Mouse (Mus musculus) small intestine, adult 2 months (tissue): ENCODE measurements around the gene Gm7168.

ENCODE experiments used
- CTCF ChIP-seq: fragments of 200-500 bp; IDR thresholded peaks from 2 replicates; pipeline ENCODE4 v1.5.1; 2012; ENCODE audit warnings: low read depth, mild to moderate bottlenecking, control low read depth, inconsistent platforms, low read length, moderate library complexity, mixed read lengths; ENCODE audit not compliant: insufficient replicate concordance, insufficient read length; ENCODE audit errors: extremely low read depth
- POLR2A ChIP-seq: fragments of 200-500 bp; IDR thresholded peaks from 2 replicates; pipeline ENCODE4 v1.6.1; 2012; ENCODE audit warnings: low read depth, mild to moderate bottlenecking, control low read depth, inconsistent platforms, low read length, moderate library complexity

DNA sequence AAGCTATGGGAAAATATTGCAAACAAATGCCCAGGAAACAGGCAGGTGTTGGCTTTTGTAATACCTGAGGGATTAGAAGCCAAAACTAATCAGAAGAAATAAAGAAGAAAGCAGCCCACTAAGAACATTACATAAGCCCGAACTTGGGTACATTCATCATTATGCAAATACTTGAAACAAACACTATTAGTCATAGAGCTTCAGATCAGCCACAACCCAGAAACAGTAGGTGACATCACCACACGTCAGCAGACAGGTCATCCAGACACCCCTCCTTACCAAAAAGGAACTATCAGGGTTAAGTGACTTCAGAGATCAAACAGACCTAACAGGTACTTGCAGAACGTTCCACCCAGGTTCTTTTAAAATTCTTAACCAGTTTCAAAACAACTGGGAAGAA, 22.2 kb upstream of the Gm7168 start:
- TF ChIP-seq CTCF = no peak
- TF ChIP-seq POLR2A = no peak
